Mouse (Mus musculus) frontal cortex, adult 2 months (tissue): ENCODE data around the gene Tsga10ip. TPM values are rescaled to one million over a fixed set of nuclear protein-coding genes. Genes with fewer than 3 reads are reported as not detected.
A peak's percentile ranks its signal among the peaks of the same experiment; 100 is the strongest.
"Not testable (repeated sequence)": the region's sequence is repeated elsewhere in the genome, so short reads cannot be mapped to it uniquely, and the experiment has no call there.

ENCODE experiments used
- DNase-seq, 2 experiments: peaks; one replicate each; pipeline ENCODE4 v3.0.0; 2022; ENCODE audit warnings: low spot score in 1 of 2; ENCODE audit errors: extremely low spot score in 1 of 2
- polyA plus RNA-seq: library from polyadenylated mRNA; depleted of rRNA; stranded (reverse); fragments of >200 nt; gene quantifications from 2 replicates; pipeline ENCODE4 v1.2.3, GENCODE M21; 2012

The Tsga10ip gene
- polyA plus RNA-seq, 1 experiment, result not detected

- peak in 1 of 2 experiments; percentile 53 for DNase-seq
Observed at GRCm38 (mm10) chr19:5424092-5424781, 21.9 kb upstream of the Tsga10ip start.

GRCm38 (mm10) chr19:5423561-5423960 is 21.2 kb upstream of the Tsga10ip start:
- no peak for DNase-seq

- DNase-seq, result no peak
Observed at GRCm38 (mm10) chr19:5422895-5423443, 20.6 kb upstream of the Tsga10ip start.

- no peak for DNase-seq
Observed at GRCm38 (mm10) chr19:5422267-5422666, 19.9 kb upstream of the Tsga10ip start.

GRCm38 (mm10) chr19:5421784-5422183 is 19.5 kb upstream of the Tsga10ip start:
- no peak for DNase-seq

GRCm38 (mm10) chr19:5420579-5420978 is 18.3 kb upstream of the Tsga10ip start:
- no peak for DNase-seq

GRCm38 (mm10) chr19:5419630-5420029 is 17.3 kb upstream of the Tsga10ip start:
- DNase-seq, result no peak

- DNase-seq, result no peak
Observed at GRCm38 (mm10) chr19:5418750-5419466, 16.6 kb upstream of the Tsga10ip start.

- DNase-seq, result no peak
Observed at GRCm38 (mm10) chr19:5414534-5414957, 12.2 kb upstream of the Tsga10ip start.

GRCm38 (mm10) chr19:5413840-5414239 is 11.5 kb upstream of the Tsga10ip start:
- DNase-seq, result no peak

GRCm38 (mm10) chr19:5411961-5412360 is 9.6 kb upstream of the Tsga10ip start:
- DNase-seq, result no peak

GRCm38 (mm10) chr19:5410641-5411040 is 8.3 kb upstream of the Tsga10ip start:
- DNase-seq, result no peak

GRCm38 (mm10) chr19:5409068-5409467 is 6.7 kb upstream of the Tsga10ip start:
- no peak for DNase-seq

- no peak for DNase-seq
Observed at GRCm38 (mm10) chr19:5408057-5409001, 6.0 kb upstream of the Tsga10ip start.

- peak in 1 of 2 experiments; percentile 66 for DNase-seq
Observed at GRCm38 (mm10) chr19:5407133-5407532, 4.8 kb upstream of the Tsga10ip start.

GRCm38 (mm10) chr19:5406531-5407126 is 4.3 kb upstream of the Tsga10ip start:
- DNase-seq, result peak; percentile 48 to 57

GRCm38 (mm10) chr19:5405924-5406323 is 3.6 kb upstream of the Tsga10ip start:
- DNase-seq, result no peak

- DNase-seq, result not testable (repeated sequence)
Observed at GRCm38 (mm10) chr19:5401073-5401472, 1.3 kb downstream of the Tsga10ip start.

- DNase-seq, result no peak
Observed at GRCm38 (mm10) chr19:5395371-5395770, 7.0 kb downstream of the Tsga10ip start.

GRCm38 (mm10) chr19:5394168-5394567 is 8.2 kb downstream of the Tsga10ip start:
- no peak for DNase-seq
